Mouse (Mus musculus): ENCODE data around the gene Nup50.

- TF ChIP-seq CTCF (IDR thresholded peaks at IDR 0.05; ENCODE audit: low read depth, low read length), result no peak
- no peak for TF ChIP-seq POLR2A (IDR thresholded peaks at IDR 0.05; ENCODE audit: borderline replicate concordance, low read depth, low read length)
These were observed 58.5 kb downstream of the Nup50 start for GRCm38 (mm10) chr15:84981609-84982313.
